ENCODE assay signal across 25 mouse cellular contexts in genomic region chr19:50893755-50894154, GRCm38 (mm10).
A peak's percentile ranks its signal among the peaks of the same experiment; 100 is the strongest.
DNase-seq lines count a peak whose midpoint lies in the region; ATAC-seq and TF ChIP-seq lines count a peak whose summit lies in the region.
"Had no signal": no experiment of that assay in that cellular context is flagged by ENCODE, and none has a peak within 500 bp of the region (broad histone marks: within the 10 kb centered on the region; RNA-seq: fewer than 3 reads in every experiment).

No protein-coding gene starts in this region.

- WGBS in kidney, embryonic 16.5 days = 73% methylated on average over 3 of the region's 3 CpGs

- H3K36me3 ChIP-seq in kidney, embryonic 16.5 days (ENCODE audit: insufficient read depth, low read length) = no peaks in the 10 kb centered on the region
- no peaks in the 10 kb centered on the region for H3K36me3 ChIP-seq in myocyte (ENCODE audit: control insufficient read depth, insufficient read depth)
- H3K36me3 ChIP-seq: embryonic facial prominence, embryonic 13.5 days; embryonic facial prominence, embryonic 15.5 days; forebrain, embryonic 10.5 days; forebrain, embryonic 12.5 days had no signal

- H3K4me2 ChIP-seq in kidney, embryonic 16.5 days (replicated peaks; ENCODE audit: low read depth, low read length) = no peak overlapping the region
- no peak overlapping the region for H3K4me2 ChIP-seq in myocyte (ENCODE audit: low read depth)
- H3K4me2 ChIP-seq: embryonic facial prominence, embryonic 13.5 days; embryonic facial prominence, embryonic 15.5 days; forebrain, embryonic 12.5 days had no signal

- ATAC-seq in kidney, embryonic 16.5 days (ENCODE audit: low FRiP score, low TSS enrichment) = no peak
- ATAC-seq: forebrain, embryonic 14.5 days; forebrain, postnatal 0 days had no signal

- H3K9ac ChIP-seq in kidney, embryonic 16.5 days (replicated peaks; ENCODE audit: low read length) = no peak overlapping the region
- H3K9ac ChIP-seq: embryonic facial prominence, embryonic 13.5 days; embryonic facial prominence, embryonic 15.5 days; forebrain, embryonic 12.5 days; forebrain, postnatal 0 days had no signal

- DNase-seq in heart, adult 11 months = peak; percentile 80
- no peak for DNase-seq in heart, postnatal 10 days
- DNase-seq in kidney, adult 9 months = peak; percentile 52
- peak; percentile 14 for DNase-seq in retina, postnatal 1 day
- no peak for DNase-seq in retina, embryonic 14.5 days (ENCODE audit: low spot score)
- DNase-seq in B cell, adult 2 months = no peak
- DNase-seq: adrenal gland, adult 2 months; adrenal gland, postnatal 10 days; adrenal gland, postnatal 25 days; cerebellum, adult 11 months; cerebellum, adult 18-20 months; cerebellum, adult 8-10 months; cerebellum, adult 9-11 months; cerebellum, postnatal 14 days; cerebellum, postnatal 36 days; embryo, embryonic 11 days; forebrain, postnatal 0 days had no signal

- no peaks in the 10 kb centered on the region for H3K4me1 ChIP-seq in kidney, embryonic 16.5 days (ENCODE audit: insufficient read depth, low read length)
- H3K4me1 ChIP-seq: embryonic facial prominence, embryonic 13.5 days; embryonic facial prominence, embryonic 15.5 days; forebrain, embryonic 12.5 days had no signal

- no peaks in the 10 kb centered on the region for H3K27me3 ChIP-seq in kidney, embryonic 16.5 days (ENCODE audit: insufficient read depth, low read length)
- H3K27me3 ChIP-seq in myocyte (ENCODE audit: control insufficient read depth, insufficient read depth, insufficient read length) = no peaks in the 10 kb centered on the region
- H3K27me3 ChIP-seq: embryonic facial prominence, embryonic 13.5 days; embryonic facial prominence, embryonic 15.5 days; forebrain, embryonic 12.5 days had no signal

- H3K79me2 ChIP-seq in myocyte (ENCODE audit: control insufficient read depth, insufficient read depth) = no peaks in the 10 kb centered on the region

- no peak for TF ChIP-seq POLR2A in myocyte (IDR thresholded peaks at IDR 0.05; ENCODE audit: insufficient read length, low read depth)

- H3ac ChIP-seq in myocyte (ENCODE audit: control insufficient read depth, insufficient read length) = no peak overlapping the region

- H3K4me3 ChIP-seq in kidney, embryonic 16.5 days (ENCODE audit: low read length) = no peak overlapping the region
- H3K4me3 ChIP-seq in myocyte = no peak overlapping the region
- H3K4me3 ChIP-seq: embryonic facial prominence, embryonic 13.5 days; embryonic facial prominence, embryonic 15.5 days; erythroblast, embryonic 14.5 days; forebrain, embryonic 10.5 days; forebrain, embryonic 12.5 days had no signal

- no peak overlapping the region for H3K27ac ChIP-seq in kidney, embryonic 16.5 days (ENCODE audit: low read length)
- H3K27ac ChIP-seq: embryonic facial prominence, embryonic 13.5 days; embryonic facial prominence, embryonic 15.5 days; forebrain, embryonic 10.5 days; forebrain, embryonic 12.5 days had no signal

- H3K9me3 ChIP-seq in kidney, embryonic 16.5 days (ENCODE audit: low read length) = no peaks in the 10 kb centered on the region
- H3K9me3 ChIP-seq: embryonic facial prominence, embryonic 13.5 days; embryonic facial prominence, embryonic 15.5 days; forebrain, embryonic 10.5 days; forebrain, embryonic 12.5 days had no signal

- intact Hi-C loops in heart, postnatal 10 days (cut with DNase I) = no loop called here

TF ChIP-seq in myocyte, 11 proteins besides CTCF, POLR2A, EP300 and RAD21:
- no peak for TF ChIP-seq USF1 (IDR thresholded peaks at IDR 0.05; ENCODE audit: low read depth)
- peak; percentile 40; the same call in 1 of the 2 replicates for TF ChIP-seq CEBPB (IDR thresholded peaks at IDR 0.05; ENCODE audit: insufficient read depth, poor library complexity, severe bottlenecking)

Comparison
In these comparisons a context has a peak if more than half of its experiments do, and no peak if none do; other contexts are left out.
1. DNase-seq: peak in heart, adult 11 months (single experiment), kidney, adult 9 months (single experiment) and retina, postnatal 1 day (single experiment); none in heart, postnatal 10 days (0 of 2), retina, embryonic 14.5 days (single experiment) and B cell, adult 2 months (0 of 2).